Mouse (Mus musculus): ENCODE results near the gene Ccdc71. TPM values are rescaled to one million over a fixed set of nuclear protein-coding genes. Genes with fewer than 3 reads are reported as not detected.

The Ccdc71 gene
- total and polyA plus RNA-seq, 3 experiments, result 14.7 to 26.6 (median 22.5) TPM

DNA sequence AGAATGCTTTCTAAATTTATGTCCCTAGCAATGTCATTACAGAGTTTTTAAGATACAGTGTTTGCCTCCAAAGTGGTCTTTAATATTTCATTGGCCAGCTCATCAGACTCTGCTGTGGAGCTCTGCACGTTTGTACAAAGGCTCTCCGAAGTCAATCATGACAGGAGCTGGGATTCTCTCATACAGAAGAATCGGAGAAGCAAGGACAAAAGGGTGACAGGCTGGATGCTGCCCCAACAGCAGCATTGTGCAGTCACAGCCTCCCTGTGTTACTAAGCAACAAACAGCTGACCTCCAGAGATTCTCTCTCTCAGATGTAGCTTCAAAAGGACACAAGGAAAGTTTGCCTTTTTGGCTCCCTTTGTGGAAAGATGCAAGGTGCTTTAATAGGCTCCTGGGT lies 24.1 kb upstream of the Ccdc71 start, which contains the start of gene BC048562:
Gene BC048562, plus strand, starts transcription at position 301 of the 400 bp plus-strand sequence.
- Histone ChIP-seq H3K9ac (ENCODE audit: low read depth, low read length) (no peak within 1 kb of the TSS), H3K27ac (no peak within 1 kb of the TSS), H3K36me3 (ENCODE audit: control insufficient read depth, insufficient read depth, low read length) (no peaks in the 10 kb centered on the region), H3K27me3 (ENCODE audit: control insufficient read depth, insufficient read depth, low read length) (no peaks in the 10 kb centered on the region), H3K4me3 (no peak within 1 kb of the TSS), H3K4me1 (ENCODE audit: control insufficient read depth, insufficient read depth, low read length) (peaks cover 8% of the 10 kb centered on the region), H3K79me2 (replicated peaks; ENCODE audit: control insufficient read depth, insufficient read depth, low read length) (no peaks in the 10 kb centered on the region)
- no peak for DNase-seq
- TF ChIP-seq CTCF (IDR thresholded peaks at IDR 0.05), result no peak
- TF ChIP-seq POLR2A (IDR thresholded peaks at IDR 0.05; ENCODE audit: insufficient read depth, low read depth, low read length), result no peak
- TF ChIP-seq EP300 (IDR thresholded peaks at IDR 0.05; ENCODE audit: insufficient read depth, low read depth, low read length), result no peak
- WGBS, result 76% methylated on average over 3 of the region's 3 CpGs
- intact Hi-C loops (cut with DNase I), result no loop called here

DNA sequence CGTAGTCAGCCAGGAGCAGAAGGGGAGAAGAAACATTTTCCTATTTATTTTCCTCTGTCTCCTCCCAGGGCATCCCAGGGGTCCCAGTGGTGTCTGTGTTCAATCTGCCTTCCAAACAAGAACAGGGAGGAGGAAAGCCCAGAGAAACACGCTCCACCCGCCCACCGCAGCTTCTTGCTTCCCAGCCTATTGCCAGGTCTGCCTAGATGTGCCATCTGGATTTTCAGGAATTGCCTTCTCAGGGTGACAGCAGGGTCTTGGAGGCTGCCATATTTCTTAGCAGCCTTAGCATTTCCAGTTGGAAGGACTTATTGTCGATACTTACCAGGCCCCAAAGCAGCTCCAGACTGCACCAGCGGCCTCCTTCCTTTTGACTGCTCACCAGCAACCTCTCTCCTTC lies 21.2 kb upstream of the Ccdc71 start:
- H3K4me3 ChIP-seq, result no peak overlapping the region
- no peak for DNase-seq
- no peak overlapping the region for H3K9ac ChIP-seq (ENCODE audit: low read depth, low read length)
- intact Hi-C loops (cut with DNase I), result no loop called here
- H3K27me3 ChIP-seq (ENCODE audit: control insufficient read depth, insufficient read depth, low read length), result no peaks in the 10 kb centered on the region
- peaks cover 11% of the 10 kb centered on the region for H3K4me1 ChIP-seq (ENCODE audit: control insufficient read depth, insufficient read depth, low read length)
- no peak overlapping the region for H3K27ac ChIP-seq
- no peaks in the 10 kb centered on the region for H3K79me2 ChIP-seq (replicated peaks; ENCODE audit: control insufficient read depth, insufficient read depth, low read length)
- no peaks in the 10 kb centered on the region for H3K36me3 ChIP-seq (ENCODE audit: control insufficient read depth, insufficient read depth, low read length)
- TF ChIP-seq CTCF (IDR thresholded peaks at IDR 0.05) (no peak), POLR2A (IDR thresholded peaks at IDR 0.05; ENCODE audit: insufficient read depth, low read depth, low read length) (no peak), EP300 (IDR thresholded peaks at IDR 0.05; ENCODE audit: insufficient read depth, low read depth, low read length) (no peak)
- 78% methylated on average over 6 of the region's 6 CpGs for WGBS

DNA sequence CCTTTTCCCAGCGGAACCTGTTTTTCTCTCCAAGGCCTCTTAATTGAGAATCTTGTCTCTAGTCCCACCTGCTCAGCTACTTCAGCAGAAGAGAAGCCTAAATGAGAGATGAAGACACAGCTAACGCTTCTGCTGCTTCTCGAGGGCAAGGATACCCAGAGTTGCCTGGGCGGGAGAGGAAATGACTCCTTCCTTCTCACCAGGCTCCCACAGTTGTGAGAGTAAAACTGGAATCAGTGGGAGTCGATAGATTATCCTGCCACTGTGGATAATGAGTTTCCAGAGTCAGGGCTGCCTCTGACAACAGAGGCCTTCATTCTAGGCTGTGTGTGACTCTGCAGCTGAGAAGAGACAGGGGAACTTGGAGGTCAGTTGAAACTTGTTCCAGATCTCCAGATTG lies 19.8 kb upstream of the Ccdc71 start:
- WGBS, result 49% methylated on average over 5 of the region's 5 CpGs
- H3K27ac ChIP-seq, result no peak overlapping the region
- H3K27me3 ChIP-seq (ENCODE audit: control insufficient read depth, insufficient read depth, low read length), result no peaks in the 10 kb centered on the region
- H3K9ac ChIP-seq (ENCODE audit: low read depth, low read length), result no peak overlapping the region
- H3K79me2 ChIP-seq (replicated peaks; ENCODE audit: control insufficient read depth, insufficient read depth, low read length), result no peaks in the 10 kb centered on the region
- H3K4me1 ChIP-seq (ENCODE audit: control insufficient read depth, insufficient read depth, low read length), result peaks cover 11% of the 10 kb centered on the region
- no peak overlapping the region for H3K4me3 ChIP-seq
- intact Hi-C loops (cut with DNase I), result no loop called here
- no peaks in the 10 kb centered on the region for H3K36me3 ChIP-seq (ENCODE audit: control insufficient read depth, insufficient read depth, low read length)
- TF ChIP-seq CTCF (IDR thresholded peaks at IDR 0.05), result no peak
- no peak for TF ChIP-seq EP300 (IDR thresholded peaks at IDR 0.05; ENCODE audit: insufficient read depth, low read depth, low read length)
- TF ChIP-seq POLR2A (IDR thresholded peaks at IDR 0.05; ENCODE audit: insufficient read depth, low read depth, low read length), result no peak
- no peak for DNase-seq

DNA sequence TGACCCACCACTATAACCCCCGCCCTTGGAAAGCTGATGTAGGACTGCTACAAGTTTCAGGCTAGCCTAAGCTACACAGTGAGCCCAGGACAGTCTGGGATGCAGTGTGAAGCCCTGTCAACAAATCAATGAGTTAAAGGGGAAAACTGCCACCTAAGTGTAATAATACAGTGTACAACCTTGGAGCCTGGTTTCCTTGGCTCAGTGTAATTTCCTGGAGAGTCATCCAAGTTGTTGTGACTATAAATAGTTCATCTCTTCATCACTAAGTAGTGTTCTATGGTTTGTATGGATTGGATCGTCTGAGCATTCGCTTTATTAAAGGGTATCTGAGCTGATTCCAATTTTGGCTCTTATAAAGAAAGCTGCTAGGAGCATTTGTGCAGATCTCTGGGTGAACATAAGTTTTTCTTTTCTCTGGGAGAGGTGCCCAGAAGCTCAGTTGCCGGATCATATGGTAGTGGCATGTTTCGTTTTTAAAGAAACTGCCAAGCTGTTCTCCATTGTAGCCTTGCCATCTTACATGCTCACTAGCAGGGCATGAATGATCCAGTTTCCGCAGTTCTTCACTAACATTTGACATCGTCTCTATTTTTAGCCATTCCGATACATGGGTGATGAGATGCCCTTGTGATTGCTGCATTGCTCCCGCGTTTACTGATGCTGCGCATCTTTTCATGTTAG lies 18.9 kb upstream of the Ccdc71 start:
- H3K27me3 ChIP-seq (ENCODE audit: control insufficient read depth, insufficient read depth, low read length), result no peaks in the 10 kb centered on the region
- H3K4me3 ChIP-seq, result peak overlapping the region; percentile 15; the same call in 1 of the 2 replicates
- H3K79me2 ChIP-seq (replicated peaks; ENCODE audit: control insufficient read depth, insufficient read depth, low read length), result no peaks in the 10 kb centered on the region
- no peaks in the 10 kb centered on the region for H3K36me3 ChIP-seq (ENCODE audit: control insufficient read depth, insufficient read depth, low read length)
- peaks cover 11% of the 10 kb centered on the region for H3K4me1 ChIP-seq (ENCODE audit: control insufficient read depth, insufficient read depth, low read length)
- 30% methylated on average over 11 of the region's 11 CpGs for WGBS
- intact Hi-C loops (cut with DNase I), result no loop called here
- H3K9ac ChIP-seq (ENCODE audit: low read depth, low read length), result peak overlapping the region; percentile 17; the same call in 1 of the 2 replicates
- DNase-seq, result no peak
- no peak for TF ChIP-seq EP300 (IDR thresholded peaks at IDR 0.05; ENCODE audit: insufficient read depth, low read depth, low read length)
- peak overlapping the region; percentile 20; the same call in 1 of the 2 replicates for H3K27ac ChIP-seq

DNA sequence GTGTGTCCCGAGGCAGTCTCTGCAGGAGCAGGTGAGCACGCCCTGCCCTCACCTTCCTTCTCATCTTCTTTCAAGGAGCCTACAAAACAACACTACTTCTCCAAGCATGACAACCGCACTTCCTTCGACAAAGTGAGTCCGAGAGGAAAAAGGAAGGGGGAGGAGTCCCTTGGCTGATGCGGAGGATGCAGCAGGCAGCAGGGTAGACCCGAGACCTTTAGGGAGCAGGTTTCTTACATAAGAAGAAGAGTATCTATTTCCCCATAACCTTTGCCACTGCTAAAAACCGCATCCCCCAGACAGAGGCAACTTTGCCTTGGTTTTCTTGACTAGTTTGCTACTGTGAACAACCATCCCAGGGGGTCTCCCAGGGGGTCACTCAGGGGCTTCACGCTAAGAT lies 15.2 kb upstream of the Ccdc71 start:
- Histone ChIP-seq H3K36me3 (ENCODE audit: control insufficient read depth, insufficient read depth, low read length) (no peaks in the 10 kb centered on the region), H3K79me2 (replicated peaks; ENCODE audit: control insufficient read depth, insufficient read depth, low read length) (no peaks in the 10 kb centered on the region), H3K27me3 (ENCODE audit: control insufficient read depth, insufficient read depth, low read length) (no peaks in the 10 kb centered on the region), H3K9ac (ENCODE audit: low read depth, low read length) (no peak overlapping the region), H3K27ac (no peak overlapping the region), H3K4me1 (ENCODE audit: control insufficient read depth, insufficient read depth, low read length) (peaks cover 12% of the 10 kb centered on the region), H3K4me3 (no peak overlapping the region)
- 55% methylated on average over 9 of the region's 9 CpGs for WGBS
- intact Hi-C loops (cut with DNase I), result no loop called here
- DNase-seq, result no peak
- no peak for TF ChIP-seq EP300 (IDR thresholded peaks at IDR 0.05; ENCODE audit: insufficient read depth, low read depth, low read length)
- no peak for TF ChIP-seq CTCF (IDR thresholded peaks at IDR 0.05)
- no peak for TF ChIP-seq POLR2A (IDR thresholded peaks at IDR 0.05; ENCODE audit: insufficient read depth, low read depth, low read length)

DNA sequence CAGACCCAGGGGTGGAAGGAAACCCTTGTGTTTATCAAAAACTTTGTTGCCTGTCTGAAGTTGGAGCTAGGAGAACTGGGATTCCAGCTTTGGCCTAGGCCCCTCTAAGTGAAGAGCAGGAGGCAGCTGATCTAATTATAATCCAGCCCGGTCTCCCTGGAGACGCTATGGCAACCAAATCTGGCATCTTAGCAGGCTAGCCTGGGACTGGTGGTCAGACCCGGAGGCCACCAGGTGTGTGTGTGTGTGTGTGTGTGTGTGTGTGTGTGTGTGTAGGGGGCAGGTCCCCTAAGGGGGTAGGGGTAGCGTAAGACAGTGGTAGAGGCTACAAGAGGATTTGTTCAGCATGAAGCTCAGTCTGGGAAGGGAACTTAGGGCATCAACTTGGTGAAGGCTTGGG lies 10.5 kb upstream of the Ccdc71 start:
- no peak overlapping the region for H3K4me3 ChIP-seq
- no peak overlapping the region for H3K9ac ChIP-seq (ENCODE audit: low read depth, low read length)
- H3K27me3 ChIP-seq (ENCODE audit: control insufficient read depth, insufficient read depth, low read length), result no peaks in the 10 kb centered on the region
- no peaks in the 10 kb centered on the region for H3K36me3 ChIP-seq (ENCODE audit: control insufficient read depth, insufficient read depth, low read length)
- TF ChIP-seq CTCF (IDR thresholded peaks at IDR 0.05), result no peak
- no peak for TF ChIP-seq POLR2A (IDR thresholded peaks at IDR 0.05; ENCODE audit: insufficient read depth, low read depth, low read length)
- no peak for TF ChIP-seq EP300 (IDR thresholded peaks at IDR 0.05; ENCODE audit: insufficient read depth, low read depth, low read length)
- 55% methylated on average over 4 of the region's 4 CpGs for WGBS
- H3K79me2 ChIP-seq (replicated peaks; ENCODE audit: control insufficient read depth, insufficient read depth, low read length), result no peaks in the 10 kb centered on the region
- intact Hi-C loops (cut with DNase I), result loop anchor here (5.0 kb wide), 2 partner anchors 42 to 68 kb away; partner anchors contain the start of gene Usp19
- H3K27ac ChIP-seq, result no peak overlapping the region
- no peak for DNase-seq
- 0 out of 2 replicates have a peak, but pooled peaks cover 2% of the 10 kb centered on the region for H3K4me1 ChIP-seq (ENCODE audit: control insufficient read depth, insufficient read depth, low read length)
